Mouse (Mus musculus) layer of hippocampus, postnatal 36 days (tissue): ENCODE results near the gene Sned1. TPM values are rescaled to one million over a fixed set of nuclear protein-coding genes. Genes with fewer than 3 reads are reported as not detected.
"Not testable (repeated sequence)": the region's sequence is repeated elsewhere in the genome, so short reads cannot be mapped to it uniquely, and the experiment has no call there.

ENCODE experiments used
- DNase-seq, 2 experiments: peaks; one replicate each; pipeline ENCODE4 v3.0.0; 2022
- total RNA-seq, 2 experiments: library from RNA; stranded (reverse); gene quantifications; 2 replicates each; pipeline ENCODE4 v1.2.3; 2021

Gene Sned1
- total RNA-seq, 2 experiments from 2014 or later, result 4.6 to 8.3 TPM

DNA sequence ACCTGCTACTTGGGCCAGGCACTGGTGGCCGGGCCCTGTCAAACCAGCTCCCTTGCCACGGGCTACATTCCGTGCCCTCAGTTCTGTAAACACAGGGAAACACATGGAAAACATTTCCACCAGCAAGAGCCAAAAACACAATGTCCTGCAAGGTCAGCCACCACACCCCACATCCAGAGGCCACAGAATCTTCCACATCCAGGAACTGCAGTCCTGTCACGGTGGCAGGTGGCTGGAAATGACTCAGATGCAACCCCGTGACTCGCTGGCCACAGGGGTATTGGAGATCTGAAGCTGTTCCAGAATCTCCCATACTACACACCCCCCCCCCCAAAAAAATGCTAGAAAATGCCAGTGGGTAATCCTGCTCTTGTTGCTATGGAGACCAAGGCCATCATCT, 6.4 kb upstream of the Sned1 start:
- no peak for DNase-seq

DNA sequence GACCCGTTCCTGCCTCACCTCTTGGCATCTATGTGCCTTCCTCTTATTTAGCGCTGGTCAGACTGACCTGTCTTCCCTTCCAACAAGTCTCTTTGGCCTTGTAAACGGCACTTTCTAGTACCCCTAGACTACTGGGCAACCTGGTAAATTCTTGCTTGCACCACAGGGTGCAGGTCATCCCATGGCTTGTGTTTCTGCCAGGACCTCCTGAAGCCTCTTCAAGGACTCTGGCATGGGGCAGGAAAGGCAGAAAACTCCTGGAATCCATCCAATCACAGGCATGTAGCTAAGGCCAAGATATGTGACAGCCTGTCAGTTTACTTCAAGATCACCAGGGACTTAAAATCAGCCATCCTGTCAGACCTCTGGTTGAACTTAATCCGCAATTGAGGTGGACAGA, 6.0 kb upstream of the Sned1 start:
- DNase-seq, result no peak

- no peak for DNase-seq
Measured at GRCm38 (mm10) chr1:93236545-93236924, 894 bp downstream of the Sned1 start.

GRCm38 (mm10) chr1:93237676-93238075, 2.0 kb downstream of the Sned1 start:
- DNase-seq, result no peak

- DNase-seq, result no peak
Measured at GRCm38 (mm10) chr1:93238201-93238600, 2.6 kb downstream of the Sned1 start.

DNA sequence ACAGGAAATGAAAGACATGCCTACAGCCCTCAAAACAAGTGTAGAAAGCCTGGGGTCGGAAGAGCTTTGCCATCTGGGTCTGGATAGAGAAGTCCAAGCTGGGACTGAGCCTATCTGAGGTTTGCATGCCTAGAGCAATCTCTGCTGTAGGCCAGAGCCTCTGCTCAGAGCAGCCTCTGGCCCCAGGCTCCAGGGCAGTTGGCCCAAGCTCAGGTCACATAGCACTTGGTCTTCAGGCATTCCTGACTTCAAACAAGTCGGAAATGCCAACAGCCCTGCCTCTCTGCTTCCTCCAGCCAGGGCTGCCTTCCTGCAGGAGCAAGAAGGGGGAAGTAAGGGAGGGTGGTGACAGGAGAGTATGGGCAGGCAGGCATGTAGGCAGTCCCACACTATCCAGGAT, 10.3 kb downstream of the Sned1 start:
- no peak for DNase-seq

DNA sequence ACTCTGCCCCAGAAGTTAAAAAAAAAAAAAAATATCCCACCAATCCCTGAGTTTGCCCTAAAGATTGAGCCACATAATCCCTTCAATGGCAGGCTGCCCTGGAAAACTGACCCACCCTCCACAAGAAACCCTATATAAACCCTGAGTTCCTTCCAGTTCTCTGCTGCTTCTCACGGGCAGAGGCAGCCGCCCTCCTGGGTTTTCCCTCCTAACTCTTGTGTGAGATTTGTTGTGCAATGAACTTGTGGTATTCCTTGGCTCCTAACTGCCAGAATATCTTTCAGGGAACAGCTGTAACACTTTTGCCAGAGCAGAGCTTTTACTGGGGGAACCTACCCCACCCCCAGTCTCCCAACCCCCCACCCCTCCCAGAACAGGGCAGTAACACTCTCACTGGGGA, 16.9 kb downstream of the Sned1 start:
- no peak for DNase-seq

DNA sequence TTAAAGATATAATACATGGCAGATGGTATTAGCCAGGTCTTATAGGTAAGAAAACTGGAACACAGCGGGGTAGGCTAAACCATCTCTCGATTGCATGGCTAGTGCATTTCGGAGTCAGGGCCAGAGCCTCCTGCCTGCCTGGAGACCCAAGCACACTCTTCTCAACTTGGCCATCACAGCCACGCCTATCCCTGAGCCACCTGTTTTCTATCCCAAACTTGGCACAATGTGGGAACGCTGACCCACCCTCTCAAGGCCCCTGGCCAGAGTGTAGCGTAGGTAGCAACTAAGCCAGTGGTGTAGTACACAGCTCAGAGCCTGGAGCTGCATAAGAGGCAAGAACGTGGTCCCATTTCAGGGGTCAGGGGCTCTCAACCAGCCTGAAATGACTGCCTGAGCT, 20.1 kb downstream of the Sned1 start:
- no peak for DNase-seq

- DNase-seq, result no peak
Measured at GRCm38 (mm10) chr1:93257560-93257959, 21.9 kb downstream of the Sned1 start.

GRCm38 (mm10) chr1:93267207-93267606, 31.6 kb downstream of the Sned1 start:
- DNase-seq, result no peak

DNA sequence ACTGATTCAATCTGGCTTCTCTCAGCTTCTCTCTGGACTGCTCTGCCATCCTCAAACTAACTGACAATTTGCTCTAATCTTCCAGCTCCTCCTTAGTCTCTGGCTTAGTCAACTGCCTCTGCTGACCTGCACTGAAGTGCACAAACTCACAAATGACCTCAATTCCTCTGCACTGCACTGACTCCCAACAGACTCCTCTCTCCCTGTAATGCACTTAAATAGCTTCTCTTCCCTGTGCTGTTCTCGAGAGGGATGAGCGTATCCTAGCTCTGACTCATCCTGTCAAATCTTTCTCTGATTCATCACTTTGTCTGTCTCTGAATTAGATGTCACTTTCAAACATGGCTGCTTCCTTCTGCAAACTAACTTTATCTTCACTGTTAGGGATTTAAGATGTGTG, 32.6 kb downstream of the Sned1 start:
- DNase-seq, result no peak

GRCm38 (mm10) chr1:93270516-93271240, 35.0 kb downstream of the Sned1 start:
- DNase-seq, result no peak

DNA sequence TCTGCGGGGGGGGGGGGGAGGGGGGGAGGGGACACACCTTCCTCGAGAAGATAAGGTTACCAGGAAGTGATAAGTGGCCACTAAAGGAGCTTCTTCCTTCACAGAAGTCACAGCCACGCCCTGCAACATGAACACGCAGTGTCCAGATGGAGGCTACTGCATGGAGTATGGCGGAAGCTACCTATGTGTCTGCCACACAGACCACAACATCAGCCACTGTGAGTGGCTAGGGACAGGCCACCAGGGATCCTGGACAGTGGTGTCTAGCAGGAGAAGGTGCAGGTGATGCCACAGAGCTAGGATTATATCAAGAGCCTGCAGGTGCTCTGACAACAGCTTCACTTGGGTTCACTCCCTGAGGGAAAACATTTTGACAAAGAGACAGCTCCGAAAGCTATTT, 36.1 kb downstream of the Sned1 start:
- DNase-seq, result no peak

GRCm38 (mm10) chr1:93272409-93272821, 36.8 kb downstream of the Sned1 start:
- DNase-seq, result no peak

DNA sequence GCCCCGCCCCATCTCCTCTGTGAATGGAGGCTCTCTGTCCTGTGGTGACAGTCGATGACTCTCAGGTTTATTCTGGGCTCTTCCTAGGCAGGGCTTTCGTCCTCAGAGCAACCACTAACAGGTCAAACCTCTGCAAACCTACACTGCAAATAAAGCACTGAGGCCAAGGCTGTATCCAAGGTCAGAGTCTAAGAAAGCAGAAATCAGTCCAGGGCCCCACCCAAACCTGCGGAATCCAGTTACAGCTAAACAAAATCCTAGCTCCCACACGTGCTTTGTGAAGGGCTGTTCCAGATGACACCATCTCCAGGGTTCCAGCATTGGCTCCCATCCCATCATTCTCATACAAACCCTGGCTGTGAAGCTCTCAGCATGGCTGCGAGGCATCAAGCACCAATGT, 39.9 kb downstream of the Sned1 start:
- DNase-seq, result no peak

DNA sequence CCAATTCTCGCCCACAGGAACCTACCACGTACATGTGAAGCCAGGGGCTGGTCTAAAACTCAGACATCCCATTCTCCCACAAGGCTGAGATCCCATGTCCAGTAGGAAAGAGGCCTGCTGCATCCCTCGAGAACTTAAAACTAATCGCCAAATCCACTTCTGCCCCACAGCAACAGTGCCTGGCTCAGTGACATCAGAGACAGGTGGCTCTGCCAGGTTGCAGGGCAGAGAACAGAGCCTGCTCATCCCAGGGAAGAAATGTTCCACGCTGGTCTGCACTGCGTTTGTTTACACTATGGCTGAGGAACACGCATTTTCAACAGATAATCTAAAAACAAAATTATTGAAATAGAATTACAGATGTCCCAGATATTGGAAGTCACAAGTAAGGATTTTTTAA, 41.4 kb downstream of the Sned1 start:
- DNase-seq, result no peak

DNA sequence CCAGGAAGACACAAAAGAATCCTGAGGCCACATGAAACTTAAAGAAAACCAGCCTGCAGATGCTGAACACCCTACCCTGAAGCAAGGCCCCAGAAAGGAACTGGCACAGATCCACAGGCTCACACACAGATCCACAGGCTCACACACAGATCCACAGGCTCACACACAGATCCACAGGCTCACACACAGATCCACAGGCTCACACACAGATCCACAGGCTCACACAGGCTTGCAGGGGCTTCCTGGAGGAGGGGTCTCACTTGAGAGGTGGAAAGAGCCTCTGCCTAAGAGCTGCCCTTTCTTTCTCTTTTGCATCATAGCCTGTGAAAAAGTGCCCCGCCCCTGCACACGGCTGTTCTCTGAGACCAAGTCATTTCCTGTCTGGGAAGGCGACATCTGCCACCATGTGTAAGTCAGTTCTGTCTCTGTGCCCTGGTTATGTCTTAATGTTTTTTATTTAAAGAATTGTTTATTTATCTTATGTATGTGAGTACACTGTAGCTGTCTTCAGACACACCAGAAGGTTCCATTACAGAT, 54.1 kb downstream of the Sned1 start:
- DNase-seq, result no peak

GRCm38 (mm10) chr1:93290956-93291355, 55.3 kb downstream of the Sned1 start:
- DNase-seq, result no peak

GRCm38 (mm10) chr1:93291591-93291990, 56.0 kb downstream of the Sned1 start:
- DNase-seq, result no peak

GRCm38 (mm10) chr1:93292006-93292405, 56.4 kb downstream of the Sned1 start:
- no peak for DNase-seq

DNA sequence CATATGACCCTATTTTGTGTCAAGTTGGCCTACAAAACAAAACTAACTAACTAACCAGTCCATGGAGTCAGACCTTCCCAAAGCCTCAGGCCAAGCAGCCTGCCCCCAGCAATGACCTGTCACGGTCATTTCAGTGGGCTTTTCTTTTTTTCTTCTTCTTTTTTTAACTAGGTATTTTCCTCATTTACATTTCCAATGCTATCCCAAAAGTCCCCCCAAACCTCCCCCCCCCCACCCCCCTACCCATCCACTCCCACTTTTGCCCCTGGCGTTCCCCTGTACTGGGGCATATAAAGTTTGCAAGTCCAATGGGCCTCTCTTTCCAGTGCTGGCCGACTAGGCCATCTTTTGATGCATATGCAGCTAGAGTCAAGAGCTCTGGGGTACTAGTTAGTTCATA, 58.9 kb downstream of the Sned1 start:
- DNase-seq, result not testable (repeated sequence)

GRCm38 (mm10) chr1:93299791-93300190, 64.2 kb downstream of the Sned1 start:
- no peak for DNase-seq

DNA sequence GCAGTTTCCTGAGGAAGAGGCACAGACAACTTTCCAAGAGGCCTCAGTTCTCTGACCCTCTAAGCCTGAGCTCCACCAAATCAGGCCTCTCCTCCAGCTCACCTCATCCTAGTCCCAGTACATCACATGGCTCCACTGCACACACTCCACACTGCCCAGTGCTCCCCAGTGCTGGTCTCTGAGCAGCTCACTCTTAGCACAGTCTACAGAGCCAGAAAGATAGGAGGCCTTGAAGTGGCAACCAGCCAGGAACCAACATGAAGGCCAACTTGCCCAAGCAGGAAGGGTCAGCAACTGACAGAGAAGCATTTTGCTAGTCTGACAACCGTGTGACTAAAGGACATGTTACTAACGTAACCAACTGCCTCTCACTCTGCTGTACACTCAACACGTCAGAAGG, 64.9 kb downstream of the Sned1 start:
- no peak for DNase-seq

- peak; percentile 76 to 80 for DNase-seq
Measured at GRCm38 (mm10) chr1:93305581-93306337, 70.1 kb downstream of the Sned1 start, which contains the start of gene Mterf4. TSS of gene Mterf4 (minus strand) at chr1:93305915.
